Mouse (Mus musculus) cerebellum, postnatal 25 days (tissue): ENCODE data around the gene Syna.
A peak's percentile ranks its signal among the peaks of the same experiment; 100 is the strongest.

ENCODE experiments used
- DNase-seq, 2 experiments: peaks; one replicate each; pipeline ENCODE4 v3.0.0; 2021; ENCODE audit warnings: mixed read lengths in 2 of 2

The Syna gene

DNA sequence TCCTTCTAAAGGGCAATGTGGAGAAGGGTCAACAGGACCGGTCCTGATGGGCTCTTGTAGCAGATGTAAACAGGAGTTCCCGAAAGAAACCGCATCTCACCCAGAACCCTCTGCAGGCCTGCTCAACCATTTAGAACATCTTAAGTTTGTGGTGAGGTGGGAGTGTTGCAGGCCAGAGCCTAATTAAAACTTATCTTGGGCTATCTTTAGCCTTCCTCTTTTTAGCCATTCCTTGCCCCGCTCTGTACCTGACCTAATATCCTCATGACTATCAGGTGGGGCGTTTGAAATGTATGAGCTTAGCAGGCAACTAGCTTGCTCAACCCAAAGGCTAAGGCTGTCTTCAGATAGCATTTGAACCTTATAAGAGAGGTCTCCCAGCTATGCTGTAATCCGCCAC lies 5.7 kb upstream of the Syna start:
- DNase-seq: no peak

GRCm38 (mm10) chr5:134564272-134564671 lies 4.3 kb upstream of the Syna start:
- no peak for DNase-seq

GRCm38 (mm10) chr5:134560450-134561171 lies 640 bp upstream of the Syna start:
- no peak for DNase-seq

- DNase-seq: peak; percentile 37 to 61
Observed at GRCm38 (mm10) chr5:134555463-134556164, 4.4 kb downstream of the Syna start.

- no peak for DNase-seq
Observed at GRCm38 (mm10) chr5:134553951-134554546, 5.9 kb downstream of the Syna start.

DNA sequence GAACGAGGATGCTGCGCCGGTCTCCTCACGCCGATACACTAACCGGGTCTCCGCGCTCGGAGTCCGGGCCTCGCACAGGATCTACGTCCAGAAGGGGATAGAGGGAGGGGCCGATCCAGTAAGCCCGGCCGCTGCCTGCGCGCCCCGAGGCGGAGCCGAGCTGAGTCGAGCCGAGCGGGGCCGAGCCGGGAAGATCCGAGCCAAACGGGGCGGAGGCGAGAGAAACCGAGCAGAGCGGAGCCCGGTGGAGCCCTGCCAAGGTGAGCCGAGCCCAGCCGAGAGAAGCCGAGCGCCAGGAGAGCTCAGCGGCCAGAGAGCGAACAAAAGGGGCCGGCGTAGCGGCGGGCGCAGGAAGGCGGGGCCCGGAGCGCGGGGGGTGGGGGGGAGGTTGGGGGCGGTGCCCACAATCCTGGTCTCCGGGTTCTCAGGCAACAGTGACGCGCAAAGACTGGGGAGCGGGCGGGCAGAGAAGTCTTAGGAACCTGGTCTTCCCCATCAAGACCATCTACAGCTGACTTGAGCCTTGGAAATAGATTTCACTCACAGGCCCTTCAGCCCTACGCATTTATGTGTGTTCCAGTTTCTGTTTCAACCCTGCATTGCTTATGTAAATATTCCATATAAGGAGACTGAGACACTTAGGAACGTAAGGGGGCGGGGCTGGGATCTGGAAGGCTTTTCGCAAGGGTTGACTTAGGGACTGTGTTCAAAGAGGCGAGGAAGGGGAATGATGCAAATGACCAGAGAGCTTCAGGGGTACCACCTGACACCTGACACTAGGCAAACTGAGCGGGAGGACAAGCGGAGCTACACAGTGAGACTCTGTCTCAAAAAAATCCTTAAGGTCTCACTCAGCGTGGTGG lies 7.6 kb downstream of the Syna start, which contains the start of gene Clip2:
Gene Clip2 (minus strand): TSS at position 325 of the 863 bp plus-strand sequence.
- DNase-seq: peak; percentile 100

- DNase-seq: peak; percentile 57 to 60
Observed at GRCm38 (mm10) chr5:134551233-134552109, 8.5 kb downstream of the Syna start.

DNA sequence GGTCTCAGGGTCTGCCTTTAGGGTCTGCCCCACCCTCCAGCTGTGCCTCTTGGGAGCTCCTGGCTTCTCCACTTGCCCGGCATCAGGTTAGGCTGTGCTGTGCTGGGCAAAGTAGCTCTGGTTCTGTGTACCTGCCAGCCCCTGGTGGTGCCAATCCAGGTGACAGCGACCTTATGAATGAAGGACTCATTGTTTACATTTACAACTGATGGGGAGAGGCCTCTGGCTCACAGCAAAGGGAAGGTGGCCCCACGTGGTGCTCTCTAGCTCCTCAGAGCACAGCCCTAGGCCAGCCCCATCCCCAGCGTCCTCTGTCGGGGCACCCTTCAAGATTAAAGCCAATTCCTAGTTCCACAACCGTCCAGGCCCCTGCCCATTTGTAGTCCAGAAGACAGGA lies 9.1 kb downstream of the Syna start:
- peak in 1 of 2 experiments; percentile 42 for DNase-seq

- no peak for DNase-seq
Observed at GRCm38 (mm10) chr5:134549640-134550168, 10.3 kb downstream of the Syna start.

GRCm38 (mm10) chr5:134548306-134548705 lies 11.7 kb downstream of the Syna start:
- DNase-seq: no peak

- peak; percentile 36 to 61 for DNase-seq
Observed at GRCm38 (mm10) chr5:134546790-134547189, 13.2 kb downstream of the Syna start.

DNA sequence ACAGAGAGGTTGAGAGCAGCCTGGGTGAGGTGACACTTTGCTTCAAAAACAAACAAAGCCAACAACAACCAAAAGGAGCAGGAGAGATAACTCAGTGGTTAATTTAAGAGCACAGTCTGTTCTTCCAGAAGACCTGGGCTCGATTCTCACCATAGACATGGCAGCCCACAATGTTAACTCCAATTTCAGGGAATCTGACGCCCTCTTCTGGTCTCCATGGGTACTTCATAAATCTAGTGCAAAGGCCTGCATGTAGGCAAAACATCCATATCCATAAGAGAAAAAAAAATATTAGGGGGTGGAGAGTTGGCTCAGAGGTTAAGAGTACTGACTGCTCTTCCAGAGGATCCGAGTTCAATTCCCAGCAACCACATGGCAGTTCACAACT lies 14.7 kb downstream of the Syna start:
- no peak for DNase-seq

- DNase-seq: peak; percentile 54 to 62
Observed at GRCm38 (mm10) chr5:134544516-134545241, 15.3 kb downstream of the Syna start.

DNA sequence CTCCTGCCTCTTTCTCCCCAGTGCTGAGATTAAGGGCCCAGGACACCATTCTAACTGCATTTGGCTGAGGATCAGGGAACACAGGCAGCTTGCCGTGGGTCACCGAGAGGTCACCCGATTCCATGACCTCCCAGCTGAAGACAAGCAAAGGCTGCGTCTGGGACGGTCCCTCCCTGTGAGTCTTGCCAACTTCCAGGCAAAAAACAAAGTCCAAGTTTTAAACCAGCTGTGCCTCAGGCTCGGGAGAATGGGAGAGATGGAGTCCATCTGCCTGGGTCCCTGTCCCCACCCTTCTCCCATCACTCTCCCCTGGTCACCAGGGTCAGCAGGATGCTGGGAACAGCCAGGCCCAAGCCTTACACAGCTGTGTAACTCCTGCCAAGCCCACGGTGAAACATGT lies 18.3 kb downstream of the Syna start:
- DNase-seq: no peak

DNA sequence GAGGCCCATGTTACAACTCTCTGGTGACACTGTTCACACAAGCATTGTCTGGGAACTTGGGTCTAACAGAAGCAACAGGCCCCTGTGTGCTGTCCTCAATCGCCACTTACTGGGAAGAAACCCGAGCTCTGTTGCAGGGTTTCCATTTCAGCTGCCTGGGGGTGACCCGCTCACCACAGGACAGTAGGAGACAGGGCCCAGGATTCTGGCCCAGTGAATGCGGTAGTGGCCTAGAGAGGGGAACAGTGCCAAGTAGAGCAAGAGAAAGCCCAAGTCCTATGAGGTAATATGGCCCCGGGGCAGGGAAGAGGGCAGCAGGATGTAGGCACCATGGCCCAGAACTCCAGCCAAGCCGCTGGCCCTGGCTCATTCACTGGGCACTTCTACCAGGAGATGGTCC lies 19.1 kb downstream of the Syna start:
- DNase-seq: no peak

- peak in 1 of 2 experiments; percentile 51 for DNase-seq
Observed at GRCm38 (mm10) chr5:134539891-134540290, 20.1 kb downstream of the Syna start.

- DNase-seq: no peak
Observed at GRCm38 (mm10) chr5:134536036-134536435, 23.9 kb downstream of the Syna start.

DNA sequence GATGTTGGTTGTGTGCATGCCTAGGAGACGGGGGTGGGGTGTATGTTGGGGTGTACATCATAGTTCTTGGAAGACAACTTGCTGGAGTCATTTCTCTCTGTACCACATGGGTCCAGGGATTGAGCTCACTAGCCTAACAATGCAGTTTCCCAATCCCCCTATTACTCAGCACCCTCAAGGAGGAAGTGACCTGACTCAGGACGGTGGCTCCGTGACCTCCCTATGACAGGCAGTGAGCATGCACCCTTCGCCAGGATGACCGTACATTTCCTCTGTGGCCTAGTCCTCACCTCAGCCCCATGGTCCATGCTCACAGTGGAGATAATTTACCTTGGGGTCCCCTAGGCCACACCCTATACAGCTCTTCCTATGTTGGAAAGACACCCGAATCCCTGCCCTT lies 27.6 kb downstream of the Syna start:
- DNase-seq: no peak

DNA sequence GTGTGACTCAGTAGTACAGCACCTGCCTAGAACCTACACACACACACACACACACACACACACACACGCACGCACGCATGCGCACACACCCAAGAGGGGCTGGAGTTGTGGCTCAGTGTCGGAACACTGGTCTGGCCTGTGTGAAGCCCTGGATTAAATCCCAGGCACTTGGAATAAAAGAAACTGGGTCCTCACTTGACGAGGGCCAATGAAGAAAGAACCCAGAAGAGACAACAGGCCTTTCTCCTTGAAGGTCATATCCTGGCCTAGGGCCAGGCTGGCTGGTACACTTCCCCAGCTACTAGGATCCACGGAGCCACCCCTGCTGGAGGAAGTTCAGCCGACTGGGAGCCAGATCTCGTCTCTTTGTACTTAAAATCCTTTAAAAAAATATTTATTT lies 28.4 kb downstream of the Syna start:
- peak; percentile 37 to 63 for DNase-seq

DNA sequence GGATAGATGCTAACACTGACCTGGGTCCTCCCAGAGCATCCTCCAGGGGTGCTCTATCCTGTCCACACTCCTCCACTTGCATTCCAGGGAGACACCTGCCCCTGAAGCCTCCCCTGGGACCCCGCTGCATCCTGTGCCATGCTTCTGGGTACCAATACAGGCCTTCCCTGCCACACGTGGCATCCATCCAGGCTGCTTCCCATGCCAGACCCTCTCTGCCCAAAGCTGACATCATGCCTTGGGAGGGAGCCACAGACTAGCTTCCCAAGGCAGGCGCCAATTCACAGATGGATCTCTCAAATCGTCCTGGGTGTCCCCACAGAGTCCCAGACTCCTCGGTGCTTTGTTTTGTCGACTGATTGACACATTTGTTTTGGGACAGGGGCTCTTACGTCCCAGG lies 29.1 kb downstream of the Syna start:
- peak; percentile 98 for DNase-seq

DNA sequence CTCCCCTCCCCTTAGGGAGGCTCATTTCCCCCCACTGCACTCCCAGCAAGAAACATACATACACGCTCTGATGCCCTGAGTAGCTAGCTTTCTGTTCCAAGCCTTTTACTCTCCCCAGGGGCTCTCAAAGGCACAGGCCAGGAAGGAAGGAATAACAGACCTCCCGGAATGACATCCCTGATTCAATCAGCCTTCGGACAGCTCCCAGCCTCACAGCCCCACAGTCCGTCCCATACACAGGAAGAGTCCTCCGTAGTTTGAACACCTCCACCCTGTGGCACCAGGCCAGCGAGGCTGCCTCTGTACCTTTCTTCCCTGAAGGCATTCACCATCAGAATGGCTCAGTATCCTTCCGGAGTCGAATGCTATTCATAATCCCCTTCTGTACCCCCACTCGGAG lies 31.5 kb downstream of the Syna start:
- DNase-seq: peak in 1 of 2 experiments; percentile 47
